Mouse (Mus musculus) MEL (cell line): ENCODE data around the gene Cpne1. TPM values are rescaled to one million over a fixed set of nuclear protein-coding genes. Genes with fewer than 3 reads are reported as not detected.

Source experiments
- DNase-seq: peaks from one replicate; pipeline ENCODE4 v3.0.0; 2011; ENCODE audit warnings: low read depth, low spot score
- H3K27ac ChIP-seq: 2 replicates; pipeline ENCODE4 v1.5.1; 2012; ENCODE audit warnings: low read depth, mild to moderate bottlenecking, control low read depth, low read length, moderate library complexity; ENCODE audit not compliant: control insufficient read depth
- H3K27me3 ChIP-seq, 2 experiments: fragments of 150-350 bp in 1 of 2; sonication (generic) in 1 of 2; 2 replicates each; pipeline ENCODE4 v1.6.1; 2012; ENCODE audit warnings: low read length in 2 of 2, mild to moderate bottlenecking in 2 of 2, improper control_type of control experiment in 1 of 2, moderate library complexity in 1 of 2; ENCODE audit not compliant: insufficient read depth in 2 of 2, control insufficient read depth in 1 of 2
- H3K36me3 ChIP-seq, 2 experiments: 2 replicates each; pipeline ENCODE4 v1.6.1; 2012 to 2014; ENCODE audit warnings: low read length in 2 of 2, improper control_type of control experiment in 1 of 2, inconsistent platforms in 1 of 2, mild to moderate bottlenecking in 1 of 2; ENCODE audit not compliant: insufficient read depth in 2 of 2, control insufficient read depth in 1 of 2
- H3K4me1 ChIP-seq, 2 experiments: fragments of 150-350 bp in 1 of 2; sonication (generic) in 1 of 2; 2 replicates each; pipeline ENCODE4 v1.6.1; 2012; ENCODE audit warnings: low read length in 2 of 2, improper control_type of control experiment in 1 of 2, mild to moderate bottlenecking in 1 of 2; ENCODE audit not compliant: insufficient read depth in 2 of 2, control insufficient read depth in 1 of 2
- H3K4me3 ChIP-seq, 2 experiments: fragments of 150-350 bp in 1 of 2; sonication (generic) in 1 of 2; 2 replicates each; pipeline ENCODE4 v1.5.1; 2012; ENCODE audit warnings: low read depth in 2 of 2, low read length in 2 of 2, mild to moderate bottlenecking in 2 of 2, moderate library complexity in 2 of 2, control low read depth in 1 of 2, improper control_type of control experiment in 1 of 2; ENCODE audit not compliant: control insufficient read depth in 1 of 2, insufficient read depth in 1 of 2
- H3K79me2 ChIP-seq: 2 replicates; pipeline ENCODE4 v1.6.1; 2012; ENCODE audit warnings: mild to moderate bottlenecking, low read length, moderate library complexity; ENCODE audit not compliant: control insufficient read depth, poor library complexity, insufficient read depth
- H3K9ac ChIP-seq: 2 replicates; pipeline ENCODE4 v1.6.1; 2012; ENCODE audit warnings: low read depth, mild to moderate bottlenecking, control low read depth, low read length, moderate library complexity; ENCODE audit not compliant: control insufficient read depth, poor library complexity, severe bottlenecking
- H3K9me3 ChIP-seq: fragments of 150-350 bp; sonication (generic); replicated peaks from 2 replicates; pipeline ENCODE4 v1.6.1; 2012; ENCODE audit warnings: mild to moderate bottlenecking, low read length, improper control_type of control experiment, moderate library complexity; ENCODE audit not compliant: insufficient read depth
- CHD1 ChIP-seq: IDR thresholded peaks from 2 replicates; pipeline ENCODE4 v1.6.1; 2012; ENCODE audit warnings: low read depth, mild to moderate bottlenecking, inconsistent platforms, low read length, improper control_type of control experiment
- EP300 ChIP-seq, 2 experiments: IDR thresholded peaks; 2 replicates each; pipeline ENCODE4 v1.6.1; 2011; ENCODE audit warnings: improper control_type of control experiment in 2 of 2, low read length in 2 of 2, low read depth in 1 of 2, mild to moderate bottlenecking in 1 of 2
- ETS1 ChIP-seq: IDR thresholded peaks from 2 replicates; pipeline ENCODE4 v1.6.1; 2012; ENCODE audit warnings: low read depth, mild to moderate bottlenecking, inconsistent platforms, low read length, improper control_type of control experiment, moderate library complexity
- HCFC1 ChIP-seq: IDR thresholded peaks from 2 replicates; pipeline ENCODE4 v1.6.1; 2012; ENCODE audit warnings: low read depth, mild to moderate bottlenecking, inconsistent platforms, low read length, improper control_type of control experiment, moderate library complexity
- MAZ ChIP-seq: IDR thresholded peaks from 2 replicates; pipeline ENCODE4 v1.6.1; 2012; ENCODE audit warnings: low read depth, mild to moderate bottlenecking, inconsistent platforms, low read length, improper control_type of control experiment
- MEF2A ChIP-seq: IDR thresholded peaks from 2 replicates; pipeline ENCODE4 v1.6.1; 2014; ENCODE audit warnings: low read depth, mild to moderate bottlenecking, inconsistent platforms, low read length, improper control_type of control experiment; ENCODE audit not compliant: poor library complexity, insufficient replicate concordance, severe bottlenecking; ENCODE audit errors: extremely low read depth
- MXI1 ChIP-seq: IDR thresholded peaks from 2 replicates; pipeline ENCODE4 v1.6.1; 2011; ENCODE audit warnings: mild to moderate bottlenecking, low read depth, low read length, improper control_type of control experiment
- MYC ChIP-seq: IDR thresholded peaks from 2 replicates; pipeline ENCODE4 v1.6.1; 2011; ENCODE audit warnings: low read depth, mild to moderate bottlenecking, low read length, improper control_type of control experiment, moderate library complexity
- NRF1 ChIP-seq: IDR thresholded peaks from 2 replicates; pipeline ENCODE4 v1.6.1; 2014; ENCODE audit warnings: low read depth, mild to moderate bottlenecking, inconsistent platforms, low read length, improper control_type of control experiment, moderate library complexity; ENCODE audit not compliant: poor library complexity, insufficient read depth, severe bottlenecking
- POLR2A ChIP-seq, 2 experiments: IDR thresholded peaks; 2 replicates each; pipeline ENCODE4 v1.6.1; 2011 to 2012; ENCODE audit warnings: low read length in 2 of 2, mild to moderate bottlenecking in 2 of 2, control low read depth in 1 of 2, improper control_type of control experiment in 1 of 2, low read depth in 1 of 2, moderate library complexity in 1 of 2; ENCODE audit not compliant: control insufficient read depth in 1 of 2, insufficient read depth in 1 of 2, poor library complexity in 1 of 2
- POLR2AphosphoS2 ChIP-seq: IDR thresholded peaks from 2 replicates; pipeline ENCODE4 v1.6.1; 2011; ENCODE audit warnings: low read length, improper control_type of control experiment
- SIN3A ChIP-seq: IDR thresholded peaks from 2 replicates; pipeline ENCODE4 v1.6.1; 2012; ENCODE audit warnings: low read length, improper control_type of control experiment, inconsistent platforms
- TAL1 ChIP-seq: IDR thresholded peaks from 2 replicates; pipeline ENCODE4 v1.6.1; 2012; ENCODE audit warnings: mild to moderate bottlenecking, inconsistent platforms, low read length, moderate library complexity, mixed read lengths
- UBTF ChIP-seq: IDR thresholded peaks from 2 replicates; pipeline ENCODE4 v1.6.1; 2012; ENCODE audit warnings: low read depth, mild to moderate bottlenecking, inconsistent platforms, low read length, improper control_type of control experiment, moderate library complexity, borderline replicate concordance; ENCODE audit not compliant: insufficient read depth
- USF1 ChIP-seq: IDR thresholded peaks from 2 replicates; pipeline ENCODE4 v1.6.1; 2014; ENCODE audit warnings: low read depth, mild to moderate bottlenecking, inconsistent platforms, low read length, improper control_type of control experiment, moderate library complexity
- USF2 ChIP-seq, 2 experiments: IDR thresholded peaks; 2 replicates each; pipeline ENCODE4 v1.6.1; 2011 to 2012; ENCODE audit warnings: improper control_type of control experiment in 2 of 2, low read length in 2 of 2, borderline replicate concordance in 1 of 2, inconsistent platforms in 1 of 2, low read depth in 1 of 2, mild to moderate bottlenecking in 1 of 2; ENCODE audit not compliant: insufficient read depth in 1 of 2
- ZNF384 ChIP-seq: IDR thresholded peaks from 2 replicates; pipeline ENCODE4 v1.6.1; 2012; ENCODE audit warnings: low read depth, mild to moderate bottlenecking, inconsistent platforms, low read length, improper control_type of control experiment
- polyA plus RNA-seq, 2 experiments: library from polyadenylated mRNA; stranded (reverse) in 1 of 2; unstranded in 1 of 2; fragments of >175 nt in 1 of 2; fragments of >200 nt in 1 of 2; gene quantifications; 2 replicates each; pipeline versions ENCODE4 v1.2.1 to v1.2.4; 2012; ENCODE audit warnings: low replicate concordance in 2 of 2, low read depth in 1 of 2; ENCODE audit not compliant: insufficient read length in 2 of 2, insufficient read depth in 1 of 2, missing spikeins in 1 of 2
- total RNA-seq: library from RNA; depleted of rRNA; stranded (reverse); fragments of 300-350 nt; gene quantifications from 2 replicates; pipeline ENCODE4 v1.2.3, GENCODE M21; 2012

Gene Cpne1
- total and polyA plus RNA-seq, 3 experiments, result 22.5 to 52.8 TPM; not detected in 1

DNA sequence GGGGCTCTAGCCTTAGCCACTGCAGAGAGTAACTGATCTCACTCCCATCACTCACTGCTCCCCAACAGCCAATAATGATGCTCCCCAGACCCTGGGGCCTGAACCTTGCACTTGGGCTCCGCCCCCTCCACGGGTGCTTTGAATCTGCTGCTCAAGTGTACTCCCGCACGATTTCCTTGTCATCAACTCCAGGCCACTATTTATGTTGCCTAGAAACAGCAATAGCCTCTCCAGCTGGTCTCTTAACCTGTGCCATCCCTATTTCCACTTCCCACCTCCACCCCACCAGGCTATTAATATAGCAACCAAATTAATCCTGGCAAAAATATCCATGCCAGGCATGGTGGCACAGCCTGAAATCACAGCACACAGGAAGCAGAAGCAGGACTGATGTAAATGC lies 32.1 kb downstream of the Cpne1 start:
- Histone ChIP-seq H3K36me3 (peaks cover 2 to 9% of the 10 kb centered on the region in 2 experiments; a peak in 3 of 4 replicates), H3K4me3 (no peak overlapping the region), H3K4me1 (no peaks in the 10 kb centered on the region)
- no peak for DNase-seq
- TF ChIP-seq SIN3A (no peak), POLR2A (IDR thresholded peaks at IDR 0.05; ENCODE audit: control insufficient read depth in 1 of 2, insufficient read depth in 1 of 2, low read depth in 1 of 2, low read length in 2 of 2, poor library complexity in 1 of 2) (no peak)
- TF ChIP-seq, all 39 proteins: peak for 0
- H3K9ac ChIP-seq, result no peak overlapping the region
- H3K9me3 ChIP-seq, result no peaks in the 10 kb centered on the region
- no peak overlapping the region for H3K27ac ChIP-seq
- no peaks in the 10 kb centered on the region for H3K27me3 ChIP-seq
- no peaks in the 10 kb centered on the region for H3K79me2 ChIP-seq

DNA sequence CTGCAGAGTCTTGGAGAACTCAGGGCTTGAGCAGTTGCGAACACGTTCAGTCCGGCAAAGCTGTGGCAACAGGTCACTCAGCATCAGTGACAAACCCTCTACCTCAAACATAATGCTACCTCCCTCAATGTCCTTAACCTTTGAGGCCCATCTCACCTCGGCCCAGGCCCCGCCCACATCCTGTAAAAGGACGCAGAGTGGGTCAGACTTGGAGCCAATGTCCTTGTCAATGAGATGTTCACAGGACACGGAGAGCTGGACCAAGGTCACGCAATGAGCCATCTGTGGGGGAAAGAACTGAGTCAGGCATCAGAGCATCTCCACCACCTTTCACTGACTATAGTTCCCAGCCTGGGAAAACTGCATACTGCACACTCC lies 32.6 kb downstream of the Cpne1 start:
- Histone ChIP-seq H3K9me3 (no peaks in the 10 kb centered on the region), H3K79me2 (no peaks in the 10 kb centered on the region)
- DNase-seq, result no peak

DNA sequence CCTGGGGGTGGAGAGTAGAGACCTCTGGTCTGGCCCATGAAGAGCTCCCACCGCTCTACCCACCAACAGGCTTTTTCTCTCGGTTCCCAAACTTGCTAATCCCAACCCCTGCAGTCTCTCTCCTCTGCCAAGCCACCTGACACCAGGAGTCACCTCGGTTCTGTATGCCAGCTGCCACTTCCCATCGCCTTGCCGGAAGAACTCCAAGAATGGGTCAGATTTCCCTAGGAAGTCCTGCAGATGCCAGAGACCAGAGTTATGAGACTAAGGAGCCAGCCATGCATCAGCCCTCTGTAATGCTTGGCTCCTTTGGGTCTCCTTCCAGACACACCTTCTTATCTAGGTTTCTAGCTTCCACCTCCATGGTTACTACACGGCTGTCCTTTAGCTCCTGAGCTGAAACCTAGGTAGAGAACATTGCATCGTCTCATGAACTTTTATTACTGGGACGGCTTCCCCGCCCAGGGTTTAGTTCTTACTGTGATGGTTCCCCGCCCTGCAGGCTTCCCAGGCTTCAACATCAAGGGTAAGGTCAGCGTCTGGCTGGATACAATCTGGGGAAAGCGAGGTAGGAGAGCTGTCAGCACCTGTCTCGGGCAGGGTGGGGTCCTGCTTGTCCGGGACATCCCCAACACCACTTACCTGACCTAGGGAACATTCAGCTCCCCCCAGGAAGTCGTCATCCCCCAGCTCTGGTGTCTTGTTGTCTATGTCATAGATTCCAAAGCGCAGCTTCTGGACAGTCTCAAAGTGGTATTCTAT lies 33.2 kb downstream of the Cpne1 start:
- Histone ChIP-seq H3K9me3 (no peaks in the 10 kb centered on the region), H3K36me3 (peaks cover 2 to 9% of the 10 kb centered on the region in 2 experiments; a peak in 3 of 4 replicates), H3K27ac (no peak overlapping the region), H3K9ac (no peak overlapping the region), H3K79me2 (no peaks in the 10 kb centered on the region), H3K4me3 (no peak overlapping the region), H3K27me3 (no peaks in the 10 kb centered on the region), H3K4me1 (no peaks in the 10 kb centered on the region)
- TF ChIP-seq MEF2A (no peak), CHD1 (no peak), ZNF384 (no peak), UBTF (no peak), POLR2AphosphoS2 (no peak), ETS1 (no peak), USF1 (no peak), EP300 (IDR thresholded peaks at IDR 0.05; ENCODE audit: low read depth in 1 of 2, low read length in 2 of 2) (no peak), MYC (no peak), MXI1 (no peak), MAZ (no peak)
- DNase-seq, result no peak

More for the DNA sequence above, 32.6 kb downstream of the Cpne1 start:
- no peak overlapping the region for H3K4me3 ChIP-seq
- H3K36me3 ChIP-seq, result peaks cover 2 to 9% of the 10 kb centered on the region in 2 experiments; a peak in 3 of 4 replicates
- no peaks in the 10 kb centered on the region for H3K27me3 ChIP-seq
- no peak overlapping the region for H3K27ac ChIP-seq
- no peak overlapping the region for H3K9ac ChIP-seq
- no peaks in the 10 kb centered on the region for H3K4me1 ChIP-seq
- TF ChIP-seq USF2 (IDR thresholded peaks at IDR 0.05; ENCODE audit: borderline replicate concordance in 1 of 2, insufficient read depth in 1 of 2, low read depth in 1 of 2, low read length in 2 of 2) (no peak), POLR2AphosphoS2 (no peak), NRF1 (no peak), TAL1 (no peak), HCFC1 (no peak)
